Mouse (Mus musculus) heart, postnatal 0 days (tissue): ENCODE data around the gene Ucma. TPM values are rescaled to one million over a fixed set of nuclear protein-coding genes. Genes with fewer than 3 reads are reported as not detected.

Experiments
- ATAC-seq: fragments of 200-750 bp; cut with Nextera tagmentation; 2 replicates; pipeline ENCODE4 v1.8.0; 2017; ENCODE audit warnings: low read depth, moderate number of reproducible peaks, moderate library complexity; ENCODE audit not compliant: insufficient read depth
- DNase-seq: peaks from one replicate; pipeline ENCODE4 v3.0.0-alpha.2; 2016; ENCODE audit warnings: low spot score
- H3K27ac ChIP-seq: fragments of 300-500 bp; sonication (generic); 2 replicates; pipeline ENCODE4 v1.5.1; 2014; ENCODE audit warnings: low read depth, mild to moderate bottlenecking
- H3K27me3 ChIP-seq: fragments of 300-500 bp; sonication (generic); 2 replicates; pipeline ENCODE4 v1.6.1; 2014; ENCODE audit warnings: low read length, mixed read lengths; ENCODE audit not compliant: control insufficient read depth, insufficient read depth
- H3K36me3 ChIP-seq: fragments of 300-500 bp; sonication (generic); replicated peaks from 2 replicates; pipeline ENCODE4 v1.6.1; 2014; ENCODE audit warnings: low read length, mixed read lengths; ENCODE audit not compliant: control insufficient read depth, insufficient read depth
- H3K4me1 ChIP-seq: fragments of 300-500 bp; sonication (generic); 2 replicates; pipeline ENCODE4 v1.6.1; 2014; ENCODE audit warnings: antibody characterized with exemption; ENCODE audit not compliant: control insufficient read depth, insufficient read depth
- H3K4me2 ChIP-seq: fragments of 300-500 bp; sonication (generic); 2 replicates; pipeline ENCODE4 v1.6.1; 2014; ENCODE audit warnings: low read depth, mild to moderate bottlenecking, low read length, moderate library complexity
- H3K4me3 ChIP-seq: fragments of 300-500 bp; sonication (generic); 2 replicates; pipeline ENCODE4 v1.5.1; 2014; ENCODE audit warnings: low read depth, low read length
- H3K9ac ChIP-seq: fragments of 300-500 bp; sonication (generic); replicated peaks from 2 replicates; pipeline ENCODE4 v1.6.1; 2014; ENCODE audit warnings: low read depth, low read length, mixed read lengths
- H3K9me3 ChIP-seq: fragments of 300-500 bp; sonication (generic); replicated peaks from 2 replicates; pipeline ENCODE4 v1.6.1; 2016; ENCODE audit warnings: low read length; ENCODE audit not compliant: control insufficient read depth
- CTCF ChIP-seq: IDR thresholded peaks from 2 replicates; pipeline ENCODE4 v1.5.1; 2016; ENCODE audit warnings: antibody characterized with exemption, control low read depth, low read depth
- EP300 ChIP-seq: IDR thresholded peaks from 2 replicates; pipeline ENCODE4 v1.6.1; 2016; ENCODE audit warnings: antibody characterized with exemption, low read depth
- WGBS: fragments of 180-500 bp; shearing (Covaris S2); extraction: QIAGEN DNeasy Blood & Tissue Kit; methylation state at CpG from one replicate; pipeline ENCODE4 v1.1.7; 2014; 5-methylcytosine and 5-hydroxymethylcytosine counted together
- polyA plus RNA-seq: library from polyadenylated mRNA; unstranded; fragments of >200 nt; fragmentation: Nextera tagmentation; extraction: Ambion mirVana; gene quantifications from 2 replicates; pipeline ENCODE4 v1.2.1, GENCODE M21; 2015
- total RNA-seq: library from RNA; depleted of rRNA; stranded (reverse); fragments of >200 nt; gene quantifications from 2 replicates; pipeline ENCODE4 v1.2.3, GENCODE M21; 2014; ENCODE audit warnings: low replicate concordance

Gene Ucma
- total and polyA plus RNA-seq, 2 experiments from 2014 or later: not detected

GRCm38 (mm10) chr2:4950986-4951385, 24.9 kb upstream of the Ucma start:
- Histone ChIP-seq H3K9me3 (no peaks in the 10 kb centered on the region), H3K9ac (no peak overlapping the region), H3K27me3 (no peaks in the 10 kb centered on the region), H3K36me3 (no peaks in the 10 kb centered on the region), H3K27ac (no peak overlapping the region), H3K4me2 (no peak overlapping the region), H3K4me3 (no peak overlapping the region), H3K4me1 (no peaks in the 10 kb centered on the region)
- no peak for ATAC-seq
- WGBS: 98% methylated on average over 2 of the region's 2 CpGs
- TF ChIP-seq CTCF: no peak
- no peak for DNase-seq

- no peaks in the 10 kb centered on the region for H3K27me3 ChIP-seq
- WGBS: 82% methylated on average over 6 of the region's 6 CpGs
- DNase-seq: no peak
Observed at GRCm38 (mm10) chr2:4954216-4954760, 21.6 kb upstream of the Ucma start.

GRCm38 (mm10) chr2:4958039-4958438, 17.9 kb upstream of the Ucma start:
- H3K4me1 ChIP-seq: no peaks in the 10 kb centered on the region
- H3K9ac ChIP-seq: no peak overlapping the region
- TF ChIP-seq CTCF: no peak
- TF ChIP-seq EP300: no peak
- ATAC-seq (no peak), DNase-seq (no peak)
- no peak overlapping the region for H3K27ac ChIP-seq
- 78% methylated on average over 12 of the region's 12 CpGs for WGBS
- no peaks in the 10 kb centered on the region for H3K27me3 ChIP-seq
- no peaks in the 10 kb centered on the region for H3K9me3 ChIP-seq
- H3K4me2 ChIP-seq: no peak overlapping the region
- no peaks in the 10 kb centered on the region for H3K36me3 ChIP-seq
- no peak overlapping the region for H3K4me3 ChIP-seq

More at GRCm38 (mm10) chr2:4954216-4954760, 21.6 kb upstream of the Ucma start:
- H3K9ac ChIP-seq: no peak overlapping the region
- ATAC-seq: no peak
- H3K27ac ChIP-seq: no peak overlapping the region
- no peak overlapping the region for H3K4me2 ChIP-seq
- H3K4me3 ChIP-seq: no peak overlapping the region
- H3K36me3 ChIP-seq: no peaks in the 10 kb centered on the region
- no peaks in the 10 kb centered on the region for H3K9me3 ChIP-seq
- TF ChIP-seq CTCF: no peak
- TF ChIP-seq EP300: no peak
- H3K4me1 ChIP-seq: no peaks in the 10 kb centered on the region

- Histone ChIP-seq H3K4me1 (no peaks in the 10 kb centered on the region), H3K4me2 (no peak overlapping the region), H3K9me3 (no peaks in the 10 kb centered on the region), H3K27me3 (no peaks in the 10 kb centered on the region), H3K36me3 (no peaks in the 10 kb centered on the region), H3K9ac (no peak overlapping the region), H3K4me3 (no peak overlapping the region), H3K27ac (no peak overlapping the region)
- ATAC-seq: no peak
- TF ChIP-seq CTCF (no peak), EP300 (no peak)
- DNase-seq: no peak
- WGBS: 87% methylated on average over 2 of the region's 2 CpGs
Observed at GRCm38 (mm10) chr2:4967806-4968205, 8.1 kb upstream of the Ucma start.

GRCm38 (mm10) chr2:4969083-4969482, 6.8 kb upstream of the Ucma start:
- Histone ChIP-seq H3K4me3 (no peak overlapping the region), H3K9me3 (no peaks in the 10 kb centered on the region), H3K36me3 (no peaks in the 10 kb centered on the region), H3K27ac (no peak overlapping the region), H3K27me3 (no peaks in the 10 kb centered on the region), H3K9ac (no peak overlapping the region), H3K4me1 (no peaks in the 10 kb centered on the region), H3K4me2 (no peak overlapping the region)
- WGBS: 82% methylated on average over 1 of the region's 2 CpGs
- ATAC-seq: no peak
- DNase-seq: no peak
- no peak for TF ChIP-seq CTCF
- no peak for TF ChIP-seq EP300

- no peak overlapping the region for H3K9ac ChIP-seq
- H3K27ac ChIP-seq: no peak overlapping the region
- no peak overlapping the region for H3K4me3 ChIP-seq
- DNase-seq (no peak), ATAC-seq (no peak)
- H3K4me2 ChIP-seq: no peak overlapping the region
- no peaks in the 10 kb centered on the region for H3K36me3 ChIP-seq
- no peaks in the 10 kb centered on the region for H3K27me3 ChIP-seq
- H3K9me3 ChIP-seq: no peaks in the 10 kb centered on the region
- no peak for TF ChIP-seq CTCF
- no peaks in the 10 kb centered on the region for H3K4me1 ChIP-seq
- WGBS: 29% methylated on average over 8 of the region's 8 CpGs
Observed at GRCm38 (mm10) chr2:4978091-4978490, 2.2 kb downstream of the Ucma start.
